Comparison of ENCODE assay signal across 31 mouse cellular contexts in the genomic region with DNA sequence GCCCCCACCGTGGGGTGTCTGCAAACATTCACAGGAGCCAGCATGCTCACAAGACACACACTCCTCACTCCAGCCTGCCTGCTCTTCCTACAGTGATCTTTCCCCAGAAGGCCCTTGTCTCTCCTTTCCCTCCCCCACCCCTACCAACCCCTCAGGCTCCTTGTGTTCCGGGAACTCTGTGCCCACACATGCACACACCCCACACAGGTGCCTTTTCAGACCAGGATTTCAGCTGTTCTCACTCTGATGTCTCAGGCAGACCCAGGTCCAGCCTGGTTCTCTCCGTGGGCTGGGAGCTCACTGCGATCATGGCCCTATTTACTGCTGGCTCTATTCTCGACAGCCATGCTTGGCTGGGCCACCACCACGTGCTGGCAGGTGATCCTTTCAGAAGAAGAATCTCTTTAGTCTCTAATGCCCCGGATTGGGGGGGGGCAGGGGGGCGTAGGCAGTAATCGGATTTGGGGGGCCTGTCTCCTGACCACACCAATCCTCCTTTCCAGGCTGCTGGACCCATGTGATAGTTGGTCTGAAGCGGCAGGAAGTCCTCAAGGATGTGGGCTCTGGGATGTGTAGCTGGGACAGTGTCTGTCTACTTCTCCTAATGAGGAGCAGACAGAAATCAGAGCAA. TPM values are rescaled to one million over a fixed set of nuclear protein-coding genes. Genes with fewer than 3 reads are reported as not detected.
DNase-seq lines count a peak whose midpoint lies in the region; ATAC-seq and TF ChIP-seq lines count a peak whose summit lies in the region.
"Had no signal": no experiment of that assay in that cellular context is flagged by ENCODE, and none has a peak within 500 bp of the region (broad histone marks: within the 10 kb centered on the region; RNA-seq: fewer than 3 reads in every experiment).

No protein-coding gene starts in this region.

- WGBS in liver, embryonic 12.5 days (ENCODE audit: insufficient replicate concordance): 59% methylated on average over 10 of the region's 10 CpGs
- 62% methylated on average over 10 of the region's 10 CpGs for WGBS in liver, postnatal 0 days (ENCODE audit: insufficient replicate concordance)
- WGBS in embryonic facial prominence, embryonic 13.5 days: 53% methylated on average over 10 of the region's 10 CpGs

- no peak overlapping the region for H3K4me3 ChIP-seq in liver, embryonic 12.5 days
- H3K4me3 ChIP-seq in liver, postnatal 0 days (ENCODE audit: low read depth, low read length): no peak overlapping the region
- H3K4me3 ChIP-seq in E14TG2a.4 (replicated peaks; ENCODE audit: low read length): peak overlapping the region; percentile 60
- no peak overlapping the region for H3K4me3 ChIP-seq in ES-Bruce4 (ENCODE audit: low read depth, low read length)
- H3K4me3 ChIP-seq in embryonic facial prominence, embryonic 13.5 days: no peak overlapping the region
- H3K4me3 ChIP-seq: embryonic facial prominence, embryonic 12.5 days; heart, adult 2 months; limb, embryonic 13.5 days; midbrain, embryonic 15.5 days had no signal

- no peaks in the 10 kb centered on the region for H3K36me3 ChIP-seq in liver, embryonic 12.5 days
- H3K36me3 ChIP-seq in liver, postnatal 0 days (replicated peaks; ENCODE audit: insufficient read depth, low read length): no peaks in the 10 kb centered on the region
- H3K36me3 ChIP-seq in E14TG2a.4 (ENCODE audit: insufficient read depth, low read length): no peaks in the 10 kb centered on the region
- H3K36me3 ChIP-seq in ES-Bruce4 (ENCODE audit: control insufficient read depth, insufficient read depth, low read length, poor library complexity, severe bottlenecking): no peaks in the 10 kb centered on the region
- no peaks in the 10 kb centered on the region for H3K36me3 ChIP-seq in embryonic facial prominence, embryonic 13.5 days
- H3K36me3 ChIP-seq: embryonic facial prominence, embryonic 12.5 days; limb, embryonic 13.5 days; midbrain, embryonic 15.5 days had no signal

- no peak for DNase-seq in liver, postnatal 0 days
- DNase-seq in cerebellum, adult 9-10 months: no peak
- no peak for DNase-seq in heart, adult 11 months
- DNase-seq: adrenal gland, adult 2 months; cerebellum, adult 11 months; cerebellum, postnatal 10 days; forebrain, postnatal 0 days; gastrocnemius, postnatal 25 days; heart, adult 2 months; kidney, postnatal 36 days; layer of hippocampus, postnatal 36 days; lung, postnatal 10 days; thymus, postnatal 25 days had no signal

- peaks cover 74% of the 10 kb centered on the region for H3K4me1 ChIP-seq in liver, embryonic 12.5 days
- no peaks in the 10 kb centered on the region for H3K4me1 ChIP-seq in liver, postnatal 0 days (ENCODE audit: insufficient read depth)
- H3K4me1 ChIP-seq in E14TG2a.4 (replicated peaks; ENCODE audit: low read depth, low read length) (peaks cover 89% of the 10 kb centered on the region), ES-Bruce4 (ENCODE audit: control insufficient read depth, insufficient read depth, low read length) (peaks cover 15% of the 10 kb centered on the region)
- peaks cover 20% of the 10 kb centered on the region for H3K4me1 ChIP-seq in embryonic facial prominence, embryonic 13.5 days
- H3K4me1 ChIP-seq: midbrain, embryonic 15.5 days had no signal

- no peak for TF ChIP-seq POLR2A in ES-Bruce4 (IDR thresholded peaks at IDR 0.05; ENCODE audit: insufficient read depth, low read length)

- ATAC-seq in liver, embryonic 12.5 days: no peak
- no peak for ATAC-seq in liver, postnatal 0 days
- no peak for ATAC-seq in embryonic facial prominence, embryonic 13.5 days (ENCODE audit: insufficient number of reproducible peaks, insufficient read depth, low FRiP score, low TSS enrichment, low read depth)
- no peak for ATAC-seq in megakaryocyte-erythroid progenitor cell, adult 5-6 weeks (replicated peaks; ENCODE audit: low FRiP score, low TSS enrichment, poor library complexity, severe bottlenecking)
- ATAC-seq: forebrain, postnatal 0 days; hindbrain, postnatal 0 days; intestine, postnatal 0 days; midbrain, embryonic 15.5 days had no signal

- H3K27ac ChIP-seq in liver, embryonic 12.5 days: 0 out of 2 replicates have a peak overlapping the region, but pooled peaks have one; percentile 39
- no peak overlapping the region for H3K27ac ChIP-seq in liver, postnatal 0 days (ENCODE audit: low read depth)
- H3K27ac ChIP-seq in ES-Bruce4 (ENCODE audit: insufficient read depth, low read length): no peak overlapping the region
- H3K27ac ChIP-seq in embryonic facial prominence, embryonic 13.5 days: 0 out of 2 replicates have a peak overlapping the region, but pooled peaks have one; percentile 22
- H3K27ac ChIP-seq: embryonic facial prominence, embryonic 12.5 days; heart, adult 2 months; hindbrain, postnatal 0 days; limb, embryonic 13.5 days; midbrain, embryonic 15.5 days had no signal

- no peak for TF ChIP-seq EP300 in liver, postnatal 0 days (IDR thresholded peaks at IDR 0.05; ENCODE audit: low read depth)
- TF ChIP-seq EP300 in ES-Bruce4 (IDR thresholded peaks at IDR 0.05; ENCODE audit: insufficient read depth, low read depth, low read length): peak; percentile 63

- no peaks in the 10 kb centered on the region for H3K9me3 ChIP-seq in liver, embryonic 12.5 days (replicated peaks)
- H3K9me3 ChIP-seq in liver, postnatal 0 days (ENCODE audit: low read length): no peaks in the 10 kb centered on the region
- H3K9me3 ChIP-seq in E14TG2a.4 (ENCODE audit: low read length): no peaks in the 10 kb centered on the region
- no peaks in the 10 kb centered on the region for H3K9me3 ChIP-seq in ES-Bruce4 (replicated peaks; ENCODE audit: control insufficient read depth, insufficient read depth, low read length, poor library complexity, severe bottlenecking)
- no peaks in the 10 kb centered on the region for H3K9me3 ChIP-seq in embryonic facial prominence, embryonic 13.5 days
- H3K9me3 ChIP-seq: embryonic facial prominence, embryonic 12.5 days; limb, embryonic 13.5 days; midbrain, embryonic 15.5 days had no signal

- TF ChIP-seq CTCF in liver, postnatal 0 days (IDR thresholded peaks at IDR 0.05; ENCODE audit: low read depth): no peak
- TF ChIP-seq CTCF in E14TG2a.4 (conservative IDR thresholded peaks at IDR 0.05; ENCODE audit: low read length) (no peak), ES-Bruce4 (IDR thresholded peaks at IDR 0.05; ENCODE audit: low read depth, low read length) (no peak)

- no peak overlapping the region for H3K4me2 ChIP-seq in liver, embryonic 12.5 days
- no peak overlapping the region for H3K4me2 ChIP-seq in liver, postnatal 0 days (ENCODE audit: low read depth, low read length)
- no peak overlapping the region for H3K4me2 ChIP-seq in embryonic facial prominence, embryonic 13.5 days
- H3K4me2 ChIP-seq: embryonic facial prominence, embryonic 12.5 days; limb, embryonic 13.5 days; midbrain, embryonic 15.5 days had no signal

- H3K9ac ChIP-seq in liver, embryonic 12.5 days: peak overlapping the region; percentile 43; the same call in 1 of the 2 replicates
- no peak overlapping the region for H3K9ac ChIP-seq in liver, postnatal 0 days (replicated peaks)
- no peak overlapping the region for H3K9ac ChIP-seq in ES-Bruce4 (ENCODE audit: low read depth, poor library complexity, severe bottlenecking)
- 0 out of 2 replicates have a peak overlapping the region, but pooled peaks have one; percentile 6 for H3K9ac ChIP-seq in embryonic facial prominence, embryonic 13.5 days
- H3K9ac ChIP-seq: embryonic facial prominence, embryonic 12.5 days; forebrain, postnatal 0 days; limb, embryonic 13.5 days; midbrain, embryonic 15.5 days had no signal

- peaks cover 39% of the 10 kb centered on the region for H3K27me3 ChIP-seq in liver, embryonic 12.5 days (replicated peaks)
- no peaks in the 10 kb centered on the region for H3K27me3 ChIP-seq in liver, postnatal 0 days (ENCODE audit: insufficient read depth, low read length)
- H3K27me3 ChIP-seq in E14TG2a.4 (ENCODE audit: insufficient read depth, low read length) (no peaks in the 10 kb centered on the region), ES-Bruce4 (ENCODE audit: control insufficient read depth, insufficient read depth, low read length, poor library complexity, severe bottlenecking) (no peaks in the 10 kb centered on the region)
- H3K27me3 ChIP-seq in embryonic facial prominence, embryonic 13.5 days: no peaks in the 10 kb centered on the region
- H3K27me3 ChIP-seq: embryonic facial prominence, embryonic 12.5 days; limb, embryonic 13.5 days; midbrain, embryonic 15.5 days had no signal

RNA-seq across cellular contexts. Expression of gene Lao1, which starts 49.8 kb away (rescaled TPM):
- polyA plus RNA-seq in liver, embryonic 12.5 days (2016; fragmentation: Nextera tagmentation; extraction: Ambion mirVana): not detected in 2 replicates
- not detected in 2 replicates for polyA plus RNA-seq in liver, postnatal 0 days (2015; fragmentation: Nextera tagmentation; extraction: Ambion mirVana)
- not detected in 2 replicates for polyA plus RNA-seq in ES-Bruce4 (2011; ENCODE audit: insufficient read depth, insufficient read length, low read depth, missing spikeins)
- polyA plus RNA-seq in embryonic facial prominence, embryonic 13.5 days (2015; fragmentation: Nextera tagmentation; extraction: Ambion mirVana): not detected in 2 replicates
- total RNA-seq in megakaryocyte-erythroid progenitor cell, adult 5-6 weeks (2014; fragmentation: Nextera tagmentation): not detected in 2 replicates
- not detected in 2 replicates for total RNA-seq in megakaryocyte-erythroid progenitor cell, adult 5-6 weeks (2017)
- total RNA-seq: adrenal gland, postnatal 4 days; forebrain, postnatal 0 days; hematopoietic stem cell, adult 5-6 weeks had no signal
- polyA plus RNA-seq: adrenal gland, adult 2 months; C2C12; embryonic facial prominence, embryonic 12.5 days; heart, adult 2 months; heart, postnatal 0 days; kidney, embryonic 14.5 days; limb, embryonic 13.5 days; liver, embryonic 16.5 days; midbrain, embryonic 15.5 days; neural tube, embryonic 14.5 days; spleen, adult 2 months had no signal

Comparison
In these comparisons a context has a peak if more than half of its experiments do, and no peak if none do; other contexts are left out.
1. H3K27ac ChIP-seq: peak in liver, embryonic 12.5 days (single experiment) and embryonic facial prominence, embryonic 13.5 days (single experiment); none in liver, postnatal 0 days (single experiment) and ES-Bruce4 (single experiment).
2. H3K9ac ChIP-seq: peak in liver, embryonic 12.5 days (single experiment) and embryonic facial prominence, embryonic 13.5 days (single experiment); none in liver, postnatal 0 days (single experiment) and ES-Bruce4 (single experiment).